Mouse (Mus musculus): ENCODE measurements around the gene Cct2. TPM values are rescaled to one million over a fixed set of nuclear protein-coding genes. Genes with fewer than 3 reads are reported as not detected.

Cct2 gene
- 100 to 1,000 TPM; 244 to 245 TPM for polyA plus RNA-seq (2017; shearing (Covaris generic))

- peak; percentile 87 for ATAC-seq
Measured at GRCm38 (mm10) chr10:117063254-117064021, at the start of gene Cct2. Cct2 (minus strand) TSS chr10:117063814.

- ATAC-seq = peak; percentile 94
Measured at GRCm38 (mm10) chr10:117112545-117112944, 48.9 kb upstream of the Cct2 start.

- peak; percentile 7 for ATAC-seq
Measured at GRCm38 (mm10) chr10:117111455-117111854, 47.8 kb upstream of the Cct2 start.

GRCm38 (mm10) chr10:117110271-117110670 lies 46.7 kb upstream of the Cct2 start:
- ATAC-seq = no peak

GRCm38 (mm10) chr10:117106686-117107085 lies 43.1 kb upstream of the Cct2 start:
- ATAC-seq = no peak

GRCm38 (mm10) chr10:117106244-117106643 lies 42.6 kb upstream of the Cct2 start:
- ATAC-seq = no peak

GRCm38 (mm10) chr10:117105015-117105414 lies 41.4 kb upstream of the Cct2 start:
- ATAC-seq = no peak

- ATAC-seq = peak; percentile 89
Measured at GRCm38 (mm10) chr10:117103854-117104598, 40.4 kb upstream of the Cct2 start.

- ATAC-seq = no peak
Measured at GRCm38 (mm10) chr10:117100175-117100574, 36.6 kb upstream of the Cct2 start.

GRCm38 (mm10) chr10:117097116-117097698 lies 33.6 kb upstream of the Cct2 start:
- ATAC-seq = no peak

GRCm38 (mm10) chr10:117096096-117096495 lies 32.5 kb upstream of the Cct2 start:
- ATAC-seq = no peak

GRCm38 (mm10) chr10:117094504-117095329 lies 31.1 kb upstream of the Cct2 start:
- no peak for ATAC-seq

GRCm38 (mm10) chr10:117089628-117090027 lies 26.0 kb upstream of the Cct2 start:
- ATAC-seq = peak; percentile 36

- ATAC-seq = peak; percentile 65
Measured at GRCm38 (mm10) chr10:117081914-117082359, 18.3 kb upstream of the Cct2 start.

- ATAC-seq = no peak
Measured at GRCm38 (mm10) chr10:117081326-117081725, 17.7 kb upstream of the Cct2 start.

- peak; percentile 77 for ATAC-seq
Measured at GRCm38 (mm10) chr10:117078284-117078683, 14.7 kb upstream of the Cct2 start.

GRCm38 (mm10) chr10:117073176-117073575 lies 9.6 kb upstream of the Cct2 start:
- no peak for ATAC-seq

GRCm38 (mm10) chr10:117072191-117072888 lies 8.7 kb upstream of the Cct2 start:
- no peak for ATAC-seq

GRCm38 (mm10) chr10:117069109-117069508 lies 5.5 kb upstream of the Cct2 start:
- no peak for ATAC-seq

GRCm38 (mm10) chr10:117064076-117064475 lies 462 bp upstream of the Cct2 start:
- no peak for ATAC-seq

GRCm38 (mm10) chr10:117062894-117063253 lies 740 bp downstream of the Cct2 start:
- ATAC-seq = peak; percentile 2

GRCm38 (mm10) chr10:117055668-117056067 lies 7.9 kb downstream of the Cct2 start:
- ATAC-seq = no peak
